Mouse (Mus musculus) fat pad, adult 2 months (tissue): ENCODE results near the gene Sec14l4.
A peak's percentile ranks its signal among the peaks of the same experiment; 100 is the strongest.

ENCODE experiments used
- DNase-seq: peaks from one replicate; pipeline ENCODE4 v3.0.0-alpha.2; 2011; ENCODE audit warnings: low read depth, low spot score; ENCODE audit errors: extremely low read depth

The Sec14l4 gene

DNA sequence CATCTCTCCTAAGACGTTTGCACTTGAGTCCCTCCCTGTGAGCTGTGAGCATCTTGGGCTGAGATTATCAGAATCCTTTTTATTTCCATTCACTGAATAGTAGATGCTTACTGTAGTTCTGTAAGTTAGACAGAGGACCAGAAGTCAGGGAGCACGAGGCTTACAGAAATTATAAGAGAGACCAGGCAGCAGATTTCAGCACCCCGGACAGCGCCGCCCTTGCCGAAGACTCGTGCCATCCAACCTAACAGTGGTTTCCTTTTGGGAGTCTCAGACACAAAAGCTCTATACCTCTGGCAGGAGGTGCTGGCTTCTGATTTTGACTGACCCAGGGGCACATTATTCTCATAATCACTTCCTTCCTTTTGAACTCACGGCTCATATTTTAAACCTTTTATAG, 45.4 kb downstream of the Sec14l4 start:
- no peak for DNase-seq

DNA sequence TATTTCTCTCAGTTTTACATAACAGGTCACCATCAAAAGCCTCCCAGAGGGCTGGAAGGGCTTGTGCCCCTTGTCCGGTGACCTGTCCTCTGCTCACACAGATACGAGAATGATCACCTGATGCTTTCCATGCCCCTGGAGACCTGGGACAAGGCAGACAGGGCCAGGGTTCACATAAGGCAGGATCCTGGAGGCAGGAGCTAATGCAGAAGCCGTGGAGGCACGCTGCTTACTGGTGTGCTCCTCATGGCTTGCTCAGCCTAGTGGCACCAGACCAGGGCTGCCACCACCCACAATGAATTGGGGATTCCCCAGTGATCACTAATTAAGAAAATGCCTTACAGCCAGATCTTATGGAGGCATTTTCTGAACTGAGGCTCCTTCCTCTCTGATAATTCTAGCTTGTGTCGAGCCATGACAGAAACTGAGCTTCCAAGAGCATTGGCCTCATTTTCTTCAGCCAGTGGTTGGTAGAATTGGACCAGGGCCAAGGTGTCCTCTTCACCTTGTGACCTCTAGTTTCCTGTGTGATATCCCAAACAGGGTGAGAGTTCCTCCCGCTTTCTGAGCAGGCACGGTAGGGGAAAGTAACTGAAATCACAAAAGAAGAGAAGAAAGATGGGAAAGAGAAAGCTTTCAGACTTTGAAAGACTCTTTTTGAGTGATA, 47.1 kb downstream of the Sec14l4 start:
- no peak for DNase-seq

DNA sequence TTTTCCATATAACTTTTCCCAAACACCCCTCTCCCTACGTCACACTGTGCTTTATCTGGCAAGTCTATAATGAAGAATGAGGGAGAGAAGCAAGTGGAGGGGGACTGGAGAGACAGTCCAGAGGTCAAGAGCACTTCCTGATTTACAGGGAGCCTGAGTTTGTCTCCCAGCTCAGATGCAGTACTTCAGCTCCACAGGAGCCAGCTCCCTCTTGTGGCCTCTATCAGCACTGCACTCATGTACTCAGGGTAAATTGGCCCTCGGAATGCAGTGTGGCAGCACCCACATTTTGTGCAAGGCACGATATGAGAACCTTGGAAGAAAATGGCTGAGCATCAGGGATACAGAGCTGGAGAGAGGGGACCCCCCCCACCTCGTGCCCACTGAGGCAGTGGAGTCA, 49.0 kb downstream of the Sec14l4 start:
- no peak for DNase-seq

DNA sequence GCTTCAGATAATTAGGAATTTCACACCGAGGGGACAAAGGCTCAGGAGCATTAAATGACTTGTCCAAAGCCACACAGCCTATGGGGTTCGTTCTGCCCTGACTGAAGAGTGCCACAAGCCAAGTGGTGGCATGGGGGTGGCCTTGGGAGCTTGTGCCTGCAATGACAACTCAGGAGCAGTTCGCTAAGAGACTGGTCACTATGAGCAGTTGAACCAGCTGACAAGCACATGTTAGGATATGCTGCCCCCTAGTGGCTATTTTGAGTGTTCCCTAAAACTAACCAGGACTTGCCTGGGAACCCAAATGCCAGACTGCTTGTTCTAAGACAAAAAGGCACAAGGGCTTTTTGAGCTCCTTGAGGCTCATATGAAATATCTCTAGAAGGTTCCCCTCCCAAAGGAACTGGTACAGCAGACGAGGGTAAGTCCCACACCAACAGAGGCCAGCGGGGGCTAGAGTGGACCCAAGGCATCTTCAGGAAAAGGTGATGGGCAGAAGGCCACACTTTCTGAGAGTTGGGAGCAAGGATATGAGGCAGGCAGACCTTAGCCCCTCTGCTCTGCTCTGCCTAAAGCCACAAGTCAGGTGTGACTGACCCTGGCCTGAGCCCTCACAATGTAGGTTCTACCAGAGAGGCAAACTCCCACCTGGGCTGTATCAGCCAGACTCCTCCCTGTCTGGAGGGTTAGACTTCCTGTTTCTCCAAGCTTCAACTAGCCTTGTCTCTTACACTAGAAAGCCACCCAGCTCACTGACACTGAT, 52.2 kb downstream of the Sec14l4 start:
- no peak for DNase-seq

DNA sequence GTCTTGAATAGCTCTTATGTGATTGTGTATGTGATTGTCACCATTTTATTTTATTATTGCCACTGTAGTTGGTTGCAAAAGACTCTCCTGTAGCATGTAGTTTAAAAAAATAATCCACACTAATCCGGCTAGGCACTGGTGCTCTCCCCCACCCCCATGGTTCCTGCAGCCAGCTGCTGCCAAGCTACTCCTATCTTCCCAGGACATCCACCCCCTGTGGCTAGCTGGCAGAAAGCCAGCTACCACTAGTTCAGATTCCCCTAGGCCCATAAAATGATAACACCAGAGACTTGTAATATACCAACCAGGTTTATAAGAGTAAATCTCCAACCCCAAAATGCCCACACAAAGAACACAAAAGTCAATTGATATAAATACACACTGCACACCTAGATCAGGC, 55.0 kb downstream of the Sec14l4 start:
- DNase-seq: no peak

DNA sequence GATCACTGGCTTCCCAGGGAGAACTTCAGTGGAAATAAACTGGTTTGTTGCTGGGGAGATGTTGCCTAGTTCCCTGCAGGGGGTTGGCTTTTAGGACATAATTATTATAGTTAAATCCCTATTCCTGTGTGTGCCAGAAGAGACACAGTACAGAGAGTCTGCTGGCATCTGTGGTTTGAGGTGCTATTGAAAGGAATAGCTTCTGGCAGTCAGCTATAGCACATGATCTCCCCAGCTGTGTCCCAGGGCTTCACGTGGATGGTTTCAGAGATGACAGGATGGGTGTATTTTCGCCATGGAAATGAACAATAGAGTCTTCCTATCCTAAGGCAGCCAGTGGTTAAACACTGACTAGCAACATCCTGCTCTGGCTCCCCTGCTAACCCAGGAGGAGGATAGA, 56.0 kb downstream of the Sec14l4 start:
- no peak for DNase-seq

DNA sequence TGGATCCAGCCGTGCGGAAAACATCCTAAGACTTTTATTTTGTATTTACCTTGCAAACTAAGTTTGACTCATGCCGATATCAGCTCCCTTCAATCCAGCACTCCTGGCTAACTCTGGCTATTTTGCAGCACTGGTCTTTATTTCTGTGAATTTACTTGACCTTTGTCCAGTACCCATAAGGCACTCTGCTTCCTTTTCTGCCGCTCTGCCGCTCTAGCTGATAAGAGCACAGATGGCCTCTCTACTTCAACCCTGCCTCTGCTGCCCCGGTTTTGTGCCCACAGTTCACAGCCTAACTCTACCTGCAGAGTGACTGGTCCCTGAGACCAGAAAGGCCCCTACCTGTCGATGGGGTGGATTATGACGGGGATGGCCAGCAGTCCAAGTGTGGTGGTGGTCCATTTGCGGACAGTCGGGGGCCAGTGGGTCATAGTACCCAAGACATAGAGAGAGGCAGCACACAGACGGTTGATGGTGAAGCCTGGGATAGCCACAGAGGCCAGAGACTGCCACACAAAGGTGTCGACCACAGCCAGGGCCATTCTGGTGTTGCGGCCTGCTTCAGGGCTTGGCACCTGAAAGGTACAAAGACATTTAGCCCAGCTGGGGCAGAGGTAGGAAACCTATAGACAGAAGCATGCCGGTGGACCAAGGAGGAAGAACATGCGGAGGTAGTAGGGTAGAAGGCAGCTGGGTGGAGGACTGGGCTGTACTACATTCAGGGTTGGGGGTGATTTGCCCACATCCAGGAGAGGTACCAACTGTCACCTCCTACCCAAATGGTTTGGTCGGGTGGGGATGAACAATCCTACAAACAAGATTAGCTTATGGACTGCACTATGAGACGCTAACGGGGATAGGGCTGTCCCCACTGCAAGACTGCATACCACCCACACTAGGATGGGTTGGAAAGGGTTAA, 62.5 kb downstream of the Sec14l4 start:
- DNase-seq: no peak

DNA sequence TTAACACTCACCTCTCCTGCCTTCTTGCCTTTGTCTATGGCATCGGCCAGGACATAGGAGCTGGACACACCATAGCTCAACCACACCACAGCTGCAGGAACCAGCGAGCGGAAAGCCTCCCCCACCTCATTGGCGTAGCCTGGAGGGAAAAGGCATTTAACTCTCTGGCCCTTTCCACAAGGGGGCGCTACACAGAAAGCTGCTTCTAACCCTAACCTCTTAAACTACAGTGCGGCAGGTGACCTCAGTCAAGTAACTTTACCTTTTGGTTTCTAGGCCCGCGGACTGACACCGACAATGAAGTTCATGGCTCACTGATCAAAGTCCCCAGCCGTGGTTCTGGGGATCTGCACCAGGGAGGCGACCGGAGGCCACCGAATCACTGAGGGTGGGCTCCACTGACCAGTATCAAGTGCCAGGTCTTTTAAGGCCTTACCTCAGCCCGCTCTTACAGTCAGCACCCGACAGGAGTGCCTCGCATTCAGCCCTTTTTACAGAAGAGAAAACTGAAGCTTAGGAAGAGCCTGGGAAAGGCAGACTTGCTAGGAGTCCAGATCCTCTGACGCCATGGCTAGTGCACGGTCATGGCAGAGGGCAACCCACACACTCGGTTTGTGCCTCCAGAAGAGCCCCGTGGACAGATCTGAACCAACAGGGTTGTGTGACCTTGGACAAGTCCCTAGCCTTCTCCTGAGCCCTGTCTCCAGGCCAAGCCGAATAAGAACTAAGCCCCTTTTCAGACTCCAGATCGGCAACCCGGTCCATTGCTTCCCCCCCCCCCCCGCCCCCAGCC, 63.3 kb downstream of the Sec14l4 start:
- DNase-seq: no peak

DNA sequence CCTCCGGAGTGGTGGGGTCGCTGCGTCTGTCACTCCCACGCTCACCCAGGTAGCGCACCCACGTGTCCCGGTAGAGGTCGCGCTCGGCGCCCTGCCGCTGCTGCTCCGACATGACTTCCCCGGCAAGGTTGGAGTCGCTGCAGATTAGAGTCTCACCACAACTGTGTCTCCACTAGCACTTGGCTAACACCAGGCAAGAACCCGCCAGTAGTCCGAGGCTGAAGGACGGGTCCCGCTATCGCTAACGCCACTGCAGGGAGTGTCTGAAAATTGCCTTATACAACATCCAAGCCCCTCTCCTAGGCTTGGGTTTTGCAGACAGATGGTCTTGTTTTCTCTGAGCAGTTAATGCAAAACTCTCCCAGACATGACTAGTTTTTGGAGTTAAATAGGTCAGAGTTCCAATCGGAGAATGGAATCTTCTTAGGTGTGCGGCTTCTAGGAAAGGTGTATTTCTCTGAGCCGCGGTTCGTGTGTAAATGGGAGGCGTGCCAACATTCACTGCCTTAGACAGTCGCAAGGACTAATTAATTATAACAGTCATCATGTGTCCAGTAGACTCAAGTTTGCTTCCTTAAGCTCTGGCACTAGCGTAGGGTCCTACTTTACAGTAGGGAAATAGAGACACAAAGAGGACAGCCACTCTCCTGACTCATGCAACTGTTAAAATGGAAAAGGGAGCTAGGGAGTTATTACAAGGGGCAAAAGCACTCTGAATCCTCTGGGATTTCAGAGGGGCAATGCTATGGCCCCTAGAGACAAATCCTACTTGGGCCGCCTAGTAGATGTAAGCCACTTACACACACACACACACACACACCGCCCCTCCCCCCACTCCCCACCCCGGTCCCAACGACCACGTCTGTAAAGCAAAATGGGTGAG, 64.2 kb downstream of the Sec14l4 start, which contains the start of gene Mtfp1:
Gene Mtfp1, minus strand, starts transcription at position 275 of the 883 bp plus-strand sequence.
- DNase-seq: no peak

DNA sequence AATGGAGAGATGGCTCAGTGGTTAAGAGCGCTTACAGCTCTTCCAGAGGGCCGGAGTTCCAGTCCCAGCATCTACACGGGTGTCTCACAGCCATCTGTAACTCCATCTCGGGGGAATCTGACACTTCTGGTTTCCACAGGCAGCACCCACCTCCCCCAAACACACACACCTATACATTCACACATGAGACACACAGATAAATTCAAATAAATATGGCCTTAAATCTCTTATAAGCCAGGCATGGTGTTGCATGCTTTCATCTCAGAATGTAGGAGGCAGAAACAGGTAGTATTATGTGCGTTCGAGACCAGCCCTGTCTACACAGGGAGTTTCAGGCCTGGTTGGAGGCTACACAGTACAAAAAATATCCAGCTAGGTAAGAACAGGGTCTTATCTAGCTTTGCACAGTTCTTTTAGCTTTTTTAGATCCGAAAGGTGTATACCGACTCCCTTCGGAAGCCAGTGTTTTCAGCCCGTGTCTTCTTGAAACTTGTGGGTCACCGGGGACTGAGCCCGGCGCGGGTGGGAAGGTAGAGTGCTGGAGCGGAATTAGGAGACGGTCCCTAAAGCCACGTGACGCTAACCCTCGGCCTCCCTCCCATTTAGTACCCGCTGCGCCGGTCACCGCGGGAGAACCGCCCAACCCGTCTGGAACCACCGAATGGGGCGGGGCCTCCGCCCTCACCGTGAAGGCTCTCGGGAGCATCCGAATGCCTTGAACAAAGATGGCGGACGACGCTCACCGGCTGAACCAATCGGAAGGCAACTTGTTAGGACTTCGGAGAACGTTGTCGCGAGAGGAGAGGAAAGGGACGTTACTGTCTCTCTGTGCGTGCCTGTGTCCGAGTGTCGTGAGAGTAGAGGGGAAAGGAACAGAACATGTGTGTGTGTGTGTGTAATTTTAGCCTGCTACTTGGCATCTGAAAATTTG, 65.1 kb downstream of the Sec14l4 start:
- DNase-seq: peak; percentile 81

DNA sequence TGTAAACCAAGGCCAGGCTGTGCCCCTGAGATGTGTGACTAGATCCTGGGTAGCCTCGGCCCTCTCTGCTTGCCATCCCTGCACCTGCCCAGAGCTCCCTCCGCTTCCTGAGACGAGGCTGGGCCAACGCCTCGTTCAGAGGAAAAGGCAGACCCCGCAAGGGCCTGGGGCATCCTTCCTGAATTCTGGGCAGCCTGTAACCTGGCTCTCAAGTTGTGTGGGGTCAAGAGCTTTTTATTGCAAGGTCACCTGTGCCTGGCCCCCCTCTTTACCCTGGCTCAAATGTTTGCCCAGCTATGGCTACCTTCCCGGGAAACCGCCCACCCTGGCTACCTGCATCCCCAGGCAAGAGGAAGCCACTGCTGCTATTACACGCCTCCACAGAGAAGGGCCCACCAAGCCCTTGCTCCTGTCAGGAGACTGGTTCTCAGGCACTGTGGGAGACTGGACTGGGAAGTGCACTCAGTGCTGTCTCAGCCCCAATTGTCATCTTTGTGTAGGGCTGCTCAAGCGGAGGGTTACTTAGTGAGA, 65.9 kb downstream of the Sec14l4 start:
- no peak for DNase-seq
